Mouse (Mus musculus) layer of hippocampus, postnatal 14 days (tissue): ENCODE results near the gene Medag. TPM values are rescaled to one million over a fixed set of nuclear protein-coding genes. Genes with fewer than 3 reads are reported as not detected.
A peak's percentile ranks its signal among the peaks of the same experiment; 100 is the strongest.

Source experiments
- DNase-seq, 2 experiments: peaks; one replicate each; pipeline ENCODE4 v3.0.0; 2021 to 2022; ENCODE audit warnings: low spot score in 2 of 2, mixed read lengths in 1 of 2
- long read RNA-seq, 2 experiments: library from polyadenylated mRNA; stranded (forward); transcript quantifications; one replicate each; pipeline ENCODE4 v2.0.0; 2021
- total RNA-seq, 2 experiments: library from RNA; stranded (reverse); gene quantifications; 2 replicates each; pipeline ENCODE4 v1.2.3; 2021

Gene Medag
- 1 to 10 TPM; 1.6 to 1.7 TPM for total RNA-seq
- long read RNA-seq, experiment 1, partial matches to known transcripts: 0 of 2 reads
- long read RNA-seq, experiment 1, other reads (novel, unspliced or antisense): 0 of 2 reads
- long read RNA-seq, experiment 2, partial matches to known transcripts: 0 of 2 reads
- long read RNA-seq, experiment 2, other reads (novel, unspliced or antisense): 0 of 2 reads

GRCm38 (mm10) chr5:149411509-149412193 is at the start of gene Medag:
TSS of gene Medag (plus strand) at chr5:149411749.
- no peak for DNase-seq

- DNase-seq: no peak
Measured at GRCm38 (mm10) chr5:149362626-149363025, 48.9 kb upstream of the Medag start.

- DNase-seq: no peak
Measured at GRCm38 (mm10) chr5:149363903-149364755, 47.4 kb upstream of the Medag start.

- DNase-seq: no peak
Measured at GRCm38 (mm10) chr5:149367011-149367410, 44.5 kb upstream of the Medag start.

GRCm38 (mm10) chr5:149367544-149368466 is 43.7 kb upstream of the Medag start:
- no peak for DNase-seq

GRCm38 (mm10) chr5:149368575-149369312 is 42.8 kb upstream of the Medag start:
- no peak for DNase-seq

GRCm38 (mm10) chr5:149369373-149370035 is 42.0 kb upstream of the Medag start:
- DNase-seq: no peak

- no peak for DNase-seq
Measured at GRCm38 (mm10) chr5:149372018-149372417, 39.5 kb upstream of the Medag start.

- DNase-seq: no peak
Measured at GRCm38 (mm10) chr5:149373224-149373623, 38.3 kb upstream of the Medag start.

GRCm38 (mm10) chr5:149374026-149374425 is 37.5 kb upstream of the Medag start:
- DNase-seq: no peak

- no peak for DNase-seq
Measured at GRCm38 (mm10) chr5:149375074-149375888, 36.3 kb upstream of the Medag start.

- peak; percentile 86 to 91 for DNase-seq
Measured at GRCm38 (mm10) chr5:149375889-149376212, 35.7 kb upstream of the Medag start.

- DNase-seq: no peak
Measured at GRCm38 (mm10) chr5:149376367-149376766, 35.2 kb upstream of the Medag start.

- DNase-seq: no peak
Measured at GRCm38 (mm10) chr5:149377253-149377652, 34.3 kb upstream of the Medag start.

GRCm38 (mm10) chr5:149378566-149378965 is 33.0 kb upstream of the Medag start:
- no peak for DNase-seq

- peak in 1 of 2 experiments; percentile 22 for DNase-seq
Measured at GRCm38 (mm10) chr5:149379131-149379784, 32.3 kb upstream of the Medag start.

GRCm38 (mm10) chr5:149379861-149380260 is 31.7 kb upstream of the Medag start:
- no peak for DNase-seq

- DNase-seq: peak; percentile 36 to 59
Measured at GRCm38 (mm10) chr5:149380388-149380916, 31.1 kb upstream of the Medag start.
